Mouse (Mus musculus) neural tube, embryonic 14.5 days (tissue): ENCODE data around the gene Bcl3. TPM values are rescaled to one million over a fixed set of nuclear protein-coding genes. Genes with fewer than 3 reads are reported as not detected.

Experiments
- ATAC-seq: fragments of 200-750 bp; cut with Nextera tagmentation; 2 replicates; pipeline ENCODE4 v1.8.0; 2017; ENCODE audit warnings: low read depth, mild to moderate bottlenecking, moderate TSS enrichment, moderate library complexity
- H3K27ac ChIP-seq: fragments of 300-500 bp; sonication (generic); 2 replicates; pipeline ENCODE4 v1.5.1; 2014; ENCODE audit warnings: low read depth, mild to moderate bottlenecking, control low read depth, low read length, moderate library complexity, mixed read lengths
- H3K27me3 ChIP-seq: fragments of 300-500 bp; sonication (generic); 2 replicates; pipeline ENCODE4 v1.6.1; 2014; ENCODE audit warnings: low read length; ENCODE audit not compliant: control insufficient read depth, insufficient read depth
- H3K36me3 ChIP-seq: fragments of 300-500 bp; sonication (generic); 2 replicates; pipeline ENCODE4 v1.6.1; 2014; ENCODE audit warnings: low read length, mixed read lengths; ENCODE audit not compliant: control insufficient read depth, insufficient read depth
- H3K4me1 ChIP-seq: fragments of 300-500 bp; sonication (generic); 2 replicates; pipeline ENCODE4 v1.6.1; 2014; ENCODE audit warnings: low read length; ENCODE audit not compliant: control insufficient read depth, insufficient read depth
- H3K4me2 ChIP-seq: fragments of 300-500 bp; sonication (generic); 2 replicates; pipeline ENCODE4 v1.6.1; 2014; ENCODE audit warnings: mild to moderate bottlenecking, low read depth, low read length, control low read depth
- H3K4me3 ChIP-seq: fragments of 300-500 bp; sonication (generic); 2 replicates; pipeline ENCODE4 v1.5.1; 2014; ENCODE audit warnings: low read depth, low read length, control low read depth, mixed read lengths
- H3K9ac ChIP-seq: fragments of 300-500 bp; sonication (generic); replicated peaks from 2 replicates; pipeline ENCODE4 v1.6.1; 2014; ENCODE audit warnings: low read depth, mild to moderate bottlenecking, control low read depth, low read length, mixed read lengths
- H3K9me3 ChIP-seq: fragments of 300-500 bp; sonication (generic); 2 replicates; pipeline ENCODE4 v1.6.1; 2016; ENCODE audit warnings: low read length; ENCODE audit not compliant: control insufficient read depth
- WGBS: fragments of 180-500 bp; shearing (Covaris S2); extraction: QIAGEN DNeasy Blood & Tissue Kit; methylation state at CpG from one replicate; pipeline ENCODE4 v1.1.7; 2014; 5-methylcytosine and 5-hydroxymethylcytosine counted together
- polyA plus RNA-seq: library from polyadenylated mRNA; unstranded; fragments of >200 nt; fragmentation: Nextera tagmentation; extraction: Ambion mirVana; gene quantifications from 2 replicates; pipeline ENCODE4 v1.2.1, GENCODE M21; 2014

The Bcl3 gene
- polyA plus RNA-seq, 1 experiment from 2014 or later, result 0.24 TPM

DNA sequence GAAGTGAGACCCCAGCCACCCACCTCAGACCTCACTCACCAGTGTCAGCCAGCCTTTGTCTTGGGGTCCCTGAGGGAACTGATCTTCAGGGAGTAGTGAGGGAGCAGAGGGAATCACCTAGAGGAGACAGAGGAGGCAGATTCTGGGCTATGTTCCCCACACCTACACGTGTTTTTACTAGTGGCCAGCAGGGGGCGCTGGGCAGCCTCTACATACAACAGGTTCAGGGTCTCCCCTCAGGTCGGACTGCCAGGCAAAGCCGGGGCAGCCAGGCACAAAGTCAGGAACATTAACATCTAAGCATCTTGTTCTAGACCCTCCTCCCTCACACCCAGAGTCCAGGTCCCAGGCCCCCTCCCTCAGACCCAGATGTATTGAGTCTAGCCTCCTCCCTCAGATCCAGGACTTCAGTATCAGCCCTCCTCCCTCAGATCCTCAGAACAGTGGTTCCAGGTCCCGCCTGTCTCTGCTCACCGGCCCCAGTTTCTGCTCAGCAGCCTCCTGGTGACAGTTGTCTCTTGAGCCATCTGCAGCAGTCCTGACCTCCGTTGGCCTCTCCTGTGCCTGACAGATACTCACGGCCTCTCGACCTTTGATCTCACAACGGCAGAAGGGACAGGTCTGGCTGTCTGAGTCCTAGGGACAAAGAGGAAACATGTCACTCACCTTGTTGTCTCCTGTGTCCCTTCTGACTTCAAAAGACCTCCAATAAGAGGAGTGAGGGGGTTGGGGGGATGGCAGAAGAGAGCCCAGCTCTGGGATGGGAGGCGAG is 37.6 kb downstream of the Bcl3 start:
- Histone ChIP-seq H3K27me3 (no peaks in the 10 kb centered on the region), H3K4me3 (no peak overlapping the region), H3K4me1 (no peaks in the 10 kb centered on the region), H3K27ac (no peak overlapping the region), H3K9ac (no peak overlapping the region), H3K4me2 (no peak overlapping the region), H3K9me3 (no peaks in the 10 kb centered on the region), H3K36me3 (no peaks in the 10 kb centered on the region)
- no peak for ATAC-seq
- 45% methylated on average over 11 of the region's 11 CpGs for WGBS

DNA sequence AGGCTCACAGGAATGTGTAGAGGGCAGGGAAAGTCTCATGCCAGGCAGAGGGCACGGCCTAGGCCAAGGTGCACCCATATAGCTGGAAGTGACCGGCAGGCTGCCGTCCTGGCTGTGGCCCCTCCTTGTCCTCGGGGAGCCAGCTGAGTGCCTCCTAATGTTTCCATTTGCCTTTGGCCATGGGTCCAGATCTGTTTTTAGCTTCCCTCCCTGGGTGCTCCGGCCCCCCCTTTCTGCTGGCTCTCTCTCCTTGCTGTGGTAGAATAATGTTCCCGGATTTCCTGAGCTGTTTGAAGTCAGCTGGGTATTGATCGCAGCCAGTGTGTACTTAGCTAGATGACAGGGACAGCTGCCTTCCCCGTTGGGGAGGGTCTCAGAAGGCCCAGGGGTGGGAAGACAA is 38.9 kb downstream of the Bcl3 start:
- ATAC-seq, result no peak
- H3K4me2 ChIP-seq, result no peak overlapping the region
- no peaks in the 10 kb centered on the region for H3K27me3 ChIP-seq
- H3K36me3 ChIP-seq, result no peaks in the 10 kb centered on the region
- no peaks in the 10 kb centered on the region for H3K4me1 ChIP-seq
- H3K9me3 ChIP-seq, result no peaks in the 10 kb centered on the region
- no peak overlapping the region for H3K4me3 ChIP-seq
- WGBS, result 68% methylated on average over 8 of the region's 8 CpGs
- H3K9ac ChIP-seq, result no peak overlapping the region
- no peak overlapping the region for H3K27ac ChIP-seq

- no peak overlapping the region for H3K9ac ChIP-seq
- no peak overlapping the region for H3K27ac ChIP-seq
- H3K4me3 ChIP-seq, result no peak overlapping the region
- no peak for ATAC-seq
- no peak overlapping the region for H3K4me2 ChIP-seq
- WGBS, result 96% methylated on average over 4 of the region's 4 CpGs
- H3K36me3 ChIP-seq, result no peaks in the 10 kb centered on the region
- H3K4me1 ChIP-seq, result no peaks in the 10 kb centered on the region
- no peaks in the 10 kb centered on the region for H3K9me3 ChIP-seq
- no peaks in the 10 kb centered on the region for H3K27me3 ChIP-seq
Observed at GRCm38 (mm10) chr7:19782645-19783044, 39.9 kb downstream of the Bcl3 start.

- whole genome bisulfite sequencing, result 95% methylated on average over 7 of the region's 7 CpGs
- Histone ChIP-seq H3K4me2 (no peak overlapping the region), H3K36me3 (no peaks in the 10 kb centered on the region), H3K9ac (no peak overlapping the region), H3K9me3 (no peaks in the 10 kb centered on the region), H3K27ac (no peak overlapping the region), H3K4me3 (no peak overlapping the region), H3K27me3 (no peaks in the 10 kb centered on the region), H3K4me1 (no peaks in the 10 kb centered on the region)
- no peak for ATAC-seq
Observed at GRCm38 (mm10) chr7:19781741-19782140, 40.8 kb downstream of the Bcl3 start.

- Histone ChIP-seq H3K27ac (no peak overlapping the region), H3K27me3 (no peaks in the 10 kb centered on the region), H3K4me3 (no peak overlapping the region), H3K9ac (no peak overlapping the region), H3K4me1 (no peaks in the 10 kb centered on the region), H3K9me3 (no peaks in the 10 kb centered on the region), H3K4me2 (no peak overlapping the region), H3K36me3 (no peaks in the 10 kb centered on the region)
- 78% methylated on average over 4 of the region's 4 CpGs for WGBS
- no peak for ATAC-seq
Observed at GRCm38 (mm10) chr7:19779903-19780302, 42.7 kb downstream of the Bcl3 start.

GRCm38 (mm10) chr7:19778645-19779044 is 43.9 kb downstream of the Bcl3 start:
- Histone ChIP-seq H3K4me2 (no peak overlapping the region), H3K9ac (no peak overlapping the region), H3K9me3 (no peaks in the 10 kb centered on the region), H3K27me3 (no peaks in the 10 kb centered on the region), H3K27ac (no peak overlapping the region), H3K36me3 (no peaks in the 10 kb centered on the region), H3K4me1 (no peaks in the 10 kb centered on the region), H3K4me3 (no peak overlapping the region)
- ATAC-seq, result no peak
- WGBS, result 84% methylated on average over 8 of the region's 8 CpGs

GRCm38 (mm10) chr7:19777049-19777723 is 45.4 kb downstream of the Bcl3 start:
- H3K9ac ChIP-seq, result no peak overlapping the region
- ATAC-seq, result no peak
- H3K27ac ChIP-seq, result no peak overlapping the region
- no peaks in the 10 kb centered on the region for H3K9me3 ChIP-seq
- 92% methylated on average over 11 of the region's 11 CpGs for WGBS
- no peaks in the 10 kb centered on the region for H3K36me3 ChIP-seq
- no peak overlapping the region for H3K4me2 ChIP-seq
- no peak overlapping the region for H3K4me3 ChIP-seq
- H3K4me1 ChIP-seq, result no peaks in the 10 kb centered on the region
- no peaks in the 10 kb centered on the region for H3K27me3 ChIP-seq

- 58% methylated on average over 4 of the region's 4 CpGs for WGBS
- H3K4me2 ChIP-seq, result no peak overlapping the region
- H3K9me3 ChIP-seq, result no peaks in the 10 kb centered on the region
- H3K9ac ChIP-seq, result no peak overlapping the region
- H3K4me3 ChIP-seq, result no peak overlapping the region
- H3K27ac ChIP-seq, result no peak overlapping the region
- H3K27me3 ChIP-seq, result peaks cover 13% of the 10 kb centered on the region
- H3K36me3 ChIP-seq, result no peaks in the 10 kb centered on the region
- no peak for ATAC-seq
- H3K4me1 ChIP-seq, result peaks cover 5% of the 10 kb centered on the region
Observed at GRCm38 (mm10) chr7:19771682-19772081, 50.9 kb downstream of the Bcl3 start.

GRCm38 (mm10) chr7:19770984-19771391 is 51.6 kb downstream of the Bcl3 start, which contains the start of gene Bcam:
Gene Bcam (minus strand): TSS chr7:19771016.
- peak; percentile 50; the same call in 1 of the 2 replicates for ATAC-seq
- peak within 1 kb of the TSS; percentile 29 for H3K4me3 ChIP-seq
- no peaks in the 10 kb centered on the region for H3K9me3 ChIP-seq
- H3K36me3 ChIP-seq, result no peaks in the 10 kb centered on the region
- H3K4me1 ChIP-seq, result peaks cover 5% of the 10 kb centered on the region
- WGBS, result 2% methylated on average over 8 of the region's 9 CpGs
- peak within 1 kb of the TSS; percentile 18 for H3K9ac ChIP-seq
- H3K27ac ChIP-seq, result no peak within 1 kb of the TSS
- peaks cover 13% of the 10 kb centered on the region for H3K27me3 ChIP-seq
- peak within 1 kb of the TSS; percentile 65 for H3K4me2 ChIP-seq
